Mouse (Mus musculus) stomach, postnatal 0 days (tissue): ENCODE measurements around the gene Ier5.

Source experiments
- CTCF ChIP-seq: IDR thresholded peaks from 2 replicates; pipeline ENCODE4 v1.5.1; 2016; ENCODE audit warnings: antibody characterized with exemption, low read depth, mild to moderate bottlenecking, moderate library complexity
- EP300 ChIP-seq: optimal IDR thresholded peaks from 2 replicates; pipeline ENCODE3; 2016; ENCODE audit warnings: antibody characterized with exemption

DNA sequence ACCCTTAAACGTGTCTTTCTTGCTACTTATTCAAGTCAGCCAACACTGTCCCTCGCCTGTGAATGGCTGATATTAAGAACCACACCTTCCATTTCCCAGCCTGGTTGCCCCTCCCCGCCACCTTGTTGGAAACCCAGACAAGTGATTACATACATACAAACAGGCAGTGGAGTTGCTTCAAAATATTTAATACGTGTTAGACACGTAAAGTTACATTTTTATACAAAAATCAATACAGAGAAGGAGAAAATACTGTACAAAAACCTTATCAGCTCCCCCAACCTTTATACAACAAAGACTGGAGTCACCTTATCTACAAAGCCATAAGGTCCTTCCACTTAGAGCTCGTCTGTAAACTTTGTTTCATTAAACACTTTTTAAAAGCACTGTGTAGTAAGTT lies 2.1 kb downstream of the Ier5 start:
- TF ChIP-seq CTCF (no peak), EP300 (no peak)
